Mouse (Mus musculus) kidney, adult 2 months (tissue): ENCODE measurements at regions not wholly inside any gene's neighbourhood (a gene's known extent, or its start where the extent isn't known, plus 50 kb on each side); places are given as distances from the start of the nearest gene placed in this dataset.

Experiments used
- CTCF ChIP-seq: fragments of 200-500 bp; conservative IDR thresholded peaks from 2 replicates; pipeline ENCODE4 v1.5.1; 2011; ENCODE audit warnings: low read depth, mild to moderate bottlenecking, control low read depth, low read length, moderate library complexity, mixed read lengths; ENCODE audit not compliant: insufficient read depth, insufficient read length
- POLR2A ChIP-seq: fragments of 200-500 bp; IDR thresholded peaks from one replicate; pipeline ENCODE4 v1.6.1; 2011; ENCODE audit warnings: low read depth, low read length, control low read depth

GRCm38 (mm10) chrX:75699949-75700348, 121.9 kb upstream of the Rab39b start:
- TF ChIP-seq CTCF = no peak
- no peak for TF ChIP-seq POLR2A
